Mouse (Mus musculus) erythroblast, embryonic 14.5 days (primary cell): ENCODE measurements around the gene Ank3.

Experiments used
- GATA1 ChIP-seq: IDR thresholded peaks from 2 replicates; pipeline ENCODE4 v1.6.1; 2012; ENCODE audit warnings: low read length, inconsistent platforms, mixed read lengths
- TAL1 ChIP-seq: IDR thresholded peaks from 3 replicates; pipeline ENCODE4 v1.6.1; 2012; ENCODE audit warnings: low read length, inconsistent platforms, mixed read lengths

- TF ChIP-seq TAL1 (no peak), GATA1 (no peak)
These were observed 393.4 kb downstream of the Ank3 start for GRCm38 (mm10) chr10:69791951-69792350.
